Mouse (Mus musculus): ENCODE measurements around the gene Rngtt.

Gene Rngtt

GRCm38 (mm10) chr4:33545577-33545879 is 235.4 kb downstream of the Rngtt start:
- DNase-seq (ENCODE audit: low read depth, low spot score), result no peak

GRCm38 (mm10) chr4:33546278-33546677 is 236.2 kb downstream of the Rngtt start:
- Histone ChIP-seq H3K27me3 (ENCODE audit: control insufficient read depth, insufficient read depth, low read length, poor library complexity, severe bottlenecking) (no peaks in the 10 kb centered on the region), H3K36me3 (ENCODE audit: control insufficient read depth, insufficient read depth, low read length, poor library complexity, severe bottlenecking) (no peaks in the 10 kb centered on the region)
- no peak for DNase-seq (ENCODE audit: low read depth, low spot score)

More at GRCm38 (mm10) chr4:33545577-33545879, 235.4 kb downstream of the Rngtt start:
- no peaks in the 10 kb centered on the region for H3K27me3 ChIP-seq (ENCODE audit: control insufficient read depth, insufficient read depth, low read length, poor library complexity, severe bottlenecking)
- no peaks in the 10 kb centered on the region for H3K36me3 ChIP-seq (ENCODE audit: control insufficient read depth, insufficient read depth, low read length, poor library complexity, severe bottlenecking)

GRCm38 (mm10) chr4:33547315-33547929 is 237.3 kb downstream of the Rngtt start:
- no peak for DNase-seq (ENCODE audit: low read depth, low spot score)
- H3K36me3 ChIP-seq (ENCODE audit: control insufficient read depth, insufficient read depth, low read length, poor library complexity, severe bottlenecking), result no peaks in the 10 kb centered on the region
- H3K27me3 ChIP-seq (ENCODE audit: control insufficient read depth, insufficient read depth, low read length, poor library complexity, severe bottlenecking), result no peaks in the 10 kb centered on the region

- no peaks in the 10 kb centered on the region for H3K36me3 ChIP-seq (ENCODE audit: control insufficient read depth, insufficient read depth, low read length, poor library complexity, severe bottlenecking)
- H3K27me3 ChIP-seq (ENCODE audit: control insufficient read depth, insufficient read depth, low read length, poor library complexity, severe bottlenecking), result no peaks in the 10 kb centered on the region
- no peak for DNase-seq (ENCODE audit: low read depth, low spot score)
These were observed 239.5 kb downstream of the Rngtt start for GRCm38 (mm10) chr4:33549606-33550005.
